Mouse (Mus musculus) limb, embryonic 13.5 days (tissue): ENCODE results near the gene Trim65. TPM values are rescaled to one million over a fixed set of nuclear protein-coding genes. Genes with fewer than 3 reads are reported as not detected.
A peak's percentile ranks its signal among the peaks of the same experiment; 100 is the strongest.
"Not testable (repeated sequence)": the region's sequence is repeated elsewhere in the genome, so short reads cannot be mapped to it uniquely, and the experiment has no call there.

Source experiments
- ATAC-seq: fragments of 200-750 bp; cut with Nextera tagmentation; 2 replicates; pipeline ENCODE4 v1.8.0; 2017; ENCODE audit warnings: low read depth, moderate number of reproducible peaks, moderate TSS enrichment; ENCODE audit not compliant: low FRiP score
- H3K27ac ChIP-seq: fragments of 300-500 bp; sonication (generic); 2 replicates; pipeline ENCODE4 v1.5.1; 2015; ENCODE audit warnings: inconsistent platforms, mild to moderate bottlenecking, moderate library complexity
- H3K27me3 ChIP-seq: fragments of 300-500 bp; sonication (generic); 2 replicates; pipeline ENCODE4 v1.6.1; 2015; ENCODE audit warnings: mild to moderate bottlenecking, inconsistent platforms
- H3K36me3 ChIP-seq: fragments of 300-500 bp; sonication (generic); 2 replicates; pipeline ENCODE4 v1.6.1; 2015; ENCODE audit warnings: inconsistent platforms, mild to moderate bottlenecking, moderate library complexity
- H3K4me1 ChIP-seq: fragments of 300-500 bp; sonication (generic); 2 replicates; pipeline ENCODE4 v1.6.1; 2015; ENCODE audit warnings: inconsistent platforms
- H3K4me2 ChIP-seq: fragments of 300-500 bp; sonication (generic); replicated peaks from 2 replicates; pipeline ENCODE4 v1.6.1; 2015; ENCODE audit warnings: inconsistent platforms, mild to moderate bottlenecking, moderate library complexity
- H3K4me3 ChIP-seq: fragments of 300-500 bp; sonication (generic); 2 replicates; pipeline ENCODE4 v1.5.1; 2015; ENCODE audit warnings: moderate library complexity, mild to moderate bottlenecking, inconsistent platforms
- H3K9ac ChIP-seq: fragments of 300-500 bp; sonication (generic); 2 replicates; pipeline ENCODE4 v1.6.1; 2015; ENCODE audit warnings: mild to moderate bottlenecking, inconsistent platforms
- H3K9me3 ChIP-seq: fragments of 300-500 bp; sonication (generic); 2 replicates; pipeline ENCODE4 v1.6.1; 2016; ENCODE audit warnings: inconsistent platforms
- WGBS: fragments of 180-500 bp; shearing (Covaris S2); methylation state at CpG from one replicate; pipeline ENCODE4 v1.1.7; 2015; 5-methylcytosine and 5-hydroxymethylcytosine counted together
- polyA plus RNA-seq: library from polyadenylated mRNA; unstranded; fragments of >200 nt; fragmentation: Nextera tagmentation; extraction: Ambion mirVana; gene quantifications from 2 replicates; pipeline ENCODE4 v1.2.1, GENCODE M21; 2015

Gene Trim65
- polyA plus RNA-seq, 1 experiment from 2014 or later = 3.2 TPM

GRCm38 (mm10) chr11:116093771-116094565, 37.0 kb downstream of the Trim65 start:
- Histone ChIP-seq H3K4me3 (no peak overlapping the region), H3K27me3 (no peaks in the 10 kb centered on the region), H3K36me3 (no peaks in the 10 kb centered on the region), H3K9ac (no peak overlapping the region), H3K4me2 (no peak overlapping the region), H3K4me1 (no peaks in the 10 kb centered on the region), H3K9me3 (0 out of 2 replicates have a peak, but pooled peaks cover 5% of the 10 kb centered on the region), H3K27ac (peak overlapping the region; percentile 2; the same call in 1 of the 2 replicates)
- WGBS = 61% methylated on average over 16 of the region's 16 CpGs
- no peak for ATAC-seq

- H3K36me3 ChIP-seq, H3K4me3 ChIP-seq, ATAC-seq, H3K27me3 ChIP-seq, H3K4me1 ChIP-seq, H3K9me3 ChIP-seq, H3K9ac ChIP-seq, H3K27ac ChIP-seq, H3K4me2 ChIP-seq: not testable (repeated sequence)
- 90% methylated on average over 6 of the region's 6 CpGs for WGBS
Observed at GRCm38 (mm10) chr11:116092959-116093358, 38.0 kb downstream of the Trim65 start.

GRCm38 (mm10) chr11:116091591-116091990, 39.3 kb downstream of the Trim65 start:
- ATAC-seq = no peak
- H3K4me2 ChIP-seq = no peak overlapping the region
- H3K9me3 ChIP-seq = 0 out of 2 replicates have a peak, but pooled peaks cover 1% of the 10 kb centered on the region
- no peaks in the 10 kb centered on the region for H3K27me3 ChIP-seq
- peaks cover 10% of the 10 kb centered on the region for H3K4me1 ChIP-seq
- WGBS = 81% methylated on average over 6 of the region's 6 CpGs
- no peak overlapping the region for H3K4me3 ChIP-seq
- H3K27ac ChIP-seq = no peak overlapping the region
- H3K9ac ChIP-seq = no peak overlapping the region
- H3K36me3 ChIP-seq = no peaks in the 10 kb centered on the region

GRCm38 (mm10) chr11:116089545-116089944, 41.4 kb downstream of the Trim65 start:
- no peak overlapping the region for H3K9ac ChIP-seq
- no peak for ATAC-seq
- H3K27me3 ChIP-seq = no peaks in the 10 kb centered on the region
- H3K4me2 ChIP-seq = no peak overlapping the region
- no peaks in the 10 kb centered on the region; the same call in 1 of the 2 replicates for H3K36me3 ChIP-seq
- WGBS = 87% methylated on average over 6 of the region's 6 CpGs
- peaks cover 21% of the 10 kb centered on the region for H3K4me1 ChIP-seq
- no peak overlapping the region for H3K4me3 ChIP-seq
- H3K9me3 ChIP-seq = no peaks in the 10 kb centered on the region
- H3K27ac ChIP-seq = no peak overlapping the region

GRCm38 (mm10) chr11:116088741-116089394, 42.1 kb downstream of the Trim65 start:
- Histone ChIP-seq H3K9ac (no peak overlapping the region), H3K4me3 (no peak overlapping the region), H3K4me1 (peaks cover 21% of the 10 kb centered on the region), H3K9me3 (no peaks in the 10 kb centered on the region), H3K4me2 (no peak overlapping the region), H3K36me3 (peaks cover 4% of the 10 kb centered on the region), H3K27ac (no peak overlapping the region), H3K27me3 (no peaks in the 10 kb centered on the region)
- WGBS = 84% methylated on average over 11 of the region's 11 CpGs
- no peak for ATAC-seq

- Histone ChIP-seq H3K4me3 (peak overlapping the region; percentile 49; the same call in 1 of the 2 replicates), H3K27me3 (no peaks in the 10 kb centered on the region), H3K4me1 (peaks cover 21% of the 10 kb centered on the region), H3K4me2 (peak overlapping the region; percentile 64), H3K36me3 (peaks cover 11% of the 10 kb centered on the region), H3K9ac (peak overlapping the region; percentile 55; the same call in 1 of the 2 replicates), H3K27ac (no peak overlapping the region; the same call in 1 of the 2 replicates), H3K9me3 (no peaks in the 10 kb centered on the region)
- ATAC-seq = no peak
- WGBS = 82% methylated on average over 8 of the region's 8 CpGs
Observed at GRCm38 (mm10) chr11:116088188-116088587, 42.7 kb downstream of the Trim65 start.

- H3K9me3 ChIP-seq = no peaks in the 10 kb centered on the region
- 2% methylated on average over 31 of the region's 31 CpGs for WGBS
- no peaks in the 10 kb centered on the region for H3K27me3 ChIP-seq
- peak overlapping the region; percentile 75 for H3K27ac ChIP-seq
- ATAC-seq = peak; percentile 76
- peaks cover 21% of the 10 kb centered on the region for H3K4me1 ChIP-seq
- H3K4me3 ChIP-seq = peak overlapping the region; percentile 49
- H3K36me3 ChIP-seq = peaks cover 17% of the 10 kb centered on the region
- H3K4me2 ChIP-seq = peak overlapping the region; percentile 64
- H3K9ac ChIP-seq = peak overlapping the region; percentile 55
Observed at GRCm38 (mm10) chr11:116087194-116088130, 43.5 kb downstream of the Trim65 start.

- peak; percentile 96 for ATAC-seq
Observed at GRCm38 (mm10) chr11:116086258-116087193, 44.4 kb downstream of the Trim65 start, which contains the start of gene Wbp2. Gene Wbp2 (minus strand): TSS chr11:116086995.

GRCm38 (mm10) chr11:116084166-116084565, 46.8 kb downstream of the Trim65 start:
- H3K4me2 ChIP-seq = no peak overlapping the region
- H3K27ac ChIP-seq = no peak overlapping the region
- ATAC-seq = no peak
- H3K9me3 ChIP-seq = no peaks in the 10 kb centered on the region
- H3K27me3 ChIP-seq = no peaks in the 10 kb centered on the region
- peaks cover 21% of the 10 kb centered on the region for H3K4me1 ChIP-seq
- no peak overlapping the region for H3K4me3 ChIP-seq
- 89% methylated on average over 6 of the region's 6 CpGs for WGBS
- H3K36me3 ChIP-seq = peaks cover 50% of the 10 kb centered on the region
- no peak overlapping the region for H3K9ac ChIP-seq

More at GRCm38 (mm10) chr11:116086258-116087193, 44.4 kb downstream of the Trim65 start, which contains the start of gene Wbp2:
- H3K9me3 ChIP-seq = no peaks in the 10 kb centered on the region
- peaks cover 26% of the 10 kb centered on the region for H3K36me3 ChIP-seq
- WGBS = 3% methylated on average over 40 of the region's 43 CpGs
- peaks cover 21% of the 10 kb centered on the region for H3K4me1 ChIP-seq
- no peaks in the 10 kb centered on the region for H3K27me3 ChIP-seq
- peak within 1 kb of the TSS; percentile 67 for H3K4me2 ChIP-seq
- H3K27ac ChIP-seq = peak within 1 kb of the TSS; percentile 75
- H3K9ac ChIP-seq = peak within 1 kb of the TSS; percentile 55
- H3K4me3 ChIP-seq = peak within 1 kb of the TSS; percentile 49

- no peaks in the 10 kb centered on the region for H3K27me3 ChIP-seq
- H3K4me3 ChIP-seq = no peak overlapping the region
- ATAC-seq = no peak
- peaks cover 56% of the 10 kb centered on the region for H3K36me3 ChIP-seq
- no peaks in the 10 kb centered on the region for H3K9me3 ChIP-seq
- peaks cover 29% of the 10 kb centered on the region for H3K4me1 ChIP-seq
- no peak overlapping the region for H3K27ac ChIP-seq
- H3K4me2 ChIP-seq = no peak overlapping the region
- H3K9ac ChIP-seq = no peak overlapping the region
- 86% methylated on average over 14 of the region's 14 CpGs for WGBS
Observed at GRCm38 (mm10) chr11:116083096-116083672, 47.7 kb downstream of the Trim65 start.
